Mouse (Mus musculus): ENCODE measurements around the gene Frem3. TPM values are rescaled to one million over a fixed set of nuclear protein-coding genes. Genes with fewer than 3 reads are reported as not detected.

The Frem3 gene
- polyA plus RNA-seq, 1 experiment from 2014 or later, result not detected

- Histone ChIP-seq H3K27ac (replicated peaks; ENCODE audit: low read depth, low read length) (no peak overlapping the region), H3K4me3 (replicated peaks; ENCODE audit: low read depth, low read length) (no peak overlapping the region), H3K9me3 (ENCODE audit: control insufficient read depth, low read length) (no peaks in the 10 kb centered on the region), H3K4me2 (ENCODE audit: low read length) (no peak overlapping the region), H3K27me3 (ENCODE audit: control insufficient read depth, insufficient read depth, low read length) (no peaks in the 10 kb centered on the region), H3K9ac (replicated peaks; ENCODE audit: low read length) (no peak overlapping the region), H3K36me3 (ENCODE audit: control insufficient read depth, insufficient read depth, low read length) (no peaks in the 10 kb centered on the region), H3K4me1 (ENCODE audit: control insufficient read depth, insufficient read depth, low read length) (no peaks in the 10 kb centered on the region)
- WGBS, result 78% methylated on average over 17 of the region's 17 CpGs
- ATAC-seq (ENCODE audit: low FRiP score, low TSS enrichment) (no peak), DNase-seq (no peak)
Measured at GRCm38 (mm10) chr8:80669277-80669901, 58.5 kb downstream of the Frem3 start.

DNA sequence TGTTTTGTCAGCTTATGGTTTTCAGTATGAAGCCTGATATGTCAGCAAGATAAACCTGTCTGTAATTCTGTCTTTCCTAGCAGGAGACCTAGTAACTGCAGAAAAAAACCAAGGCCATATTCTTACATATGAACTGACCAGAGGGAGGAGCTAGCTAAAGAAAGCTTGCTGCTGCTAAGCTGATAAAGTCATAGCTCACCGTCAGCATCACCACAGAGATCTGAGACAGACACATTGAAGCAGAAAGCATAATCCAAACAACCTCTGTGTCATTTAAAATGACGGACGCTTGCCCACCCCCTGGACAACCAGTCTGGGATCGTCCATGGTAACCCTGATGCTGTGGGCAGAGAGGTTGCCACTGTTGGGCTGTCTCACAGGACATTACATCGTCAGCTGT, 71.7 kb downstream of the Frem3 start:
- 57% methylated on average over 5 of the region's 5 CpGs for WGBS
- H3K27me3 ChIP-seq (ENCODE audit: control insufficient read depth, insufficient read depth, low read length), result no peaks in the 10 kb centered on the region
- no peak overlapping the region for H3K27ac ChIP-seq (replicated peaks; ENCODE audit: low read depth, low read length)
- H3K9me3 ChIP-seq (ENCODE audit: control insufficient read depth, low read length), result no peaks in the 10 kb centered on the region
- H3K4me1 ChIP-seq (ENCODE audit: control insufficient read depth, insufficient read depth, low read length), result no peaks in the 10 kb centered on the region
- DNase-seq, result no peak
- H3K9ac ChIP-seq (replicated peaks; ENCODE audit: low read length), result no peak overlapping the region
- no peak overlapping the region for H3K4me3 ChIP-seq (replicated peaks; ENCODE audit: low read depth, low read length)
- H3K36me3 ChIP-seq (ENCODE audit: control insufficient read depth, insufficient read depth, low read length), result no peaks in the 10 kb centered on the region
- no peak for ATAC-seq (ENCODE audit: low FRiP score, low TSS enrichment)
- H3K4me2 ChIP-seq (ENCODE audit: low read length), result no peak overlapping the region

DNA sequence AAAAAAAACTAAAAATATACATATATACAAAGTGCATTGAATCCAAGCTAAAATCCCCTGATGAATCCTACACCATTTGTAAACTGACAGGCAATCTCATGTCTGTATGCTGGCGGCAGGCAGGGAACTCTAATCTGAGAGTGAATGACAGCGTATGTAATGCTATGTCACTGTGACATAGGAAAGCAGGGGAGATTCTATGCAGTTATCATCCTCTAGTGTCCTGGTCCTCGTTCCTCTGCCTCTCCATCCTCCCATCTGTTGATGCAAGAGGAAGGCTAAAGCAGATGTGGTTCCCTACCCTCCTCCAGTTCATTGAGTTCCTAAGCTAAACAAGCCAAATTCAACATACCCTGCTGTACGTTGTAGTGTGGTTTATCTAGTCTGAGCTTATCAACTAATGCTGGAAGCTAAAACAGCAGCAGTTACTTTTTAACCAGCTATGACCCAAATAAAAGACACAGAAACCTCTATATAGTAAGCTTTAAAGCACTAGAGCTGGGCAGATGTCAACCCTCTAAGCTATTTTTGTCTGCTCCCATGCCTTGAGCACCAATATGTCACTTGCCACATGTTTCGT, 73.0 kb downstream of the Frem3 start:
- 74% methylated on average over 5 of the region's 5 CpGs for WGBS
- Histone ChIP-seq H3K36me3 (ENCODE audit: control insufficient read depth, insufficient read depth, low read length) (no peaks in the 10 kb centered on the region), H3K4me2 (ENCODE audit: low read length) (no peak overlapping the region), H3K9me3 (ENCODE audit: control insufficient read depth, low read length) (no peaks in the 10 kb centered on the region), H3K27me3 (ENCODE audit: control insufficient read depth, insufficient read depth, low read length) (no peaks in the 10 kb centered on the region), H3K4me3 (replicated peaks; ENCODE audit: low read depth, low read length) (no peak overlapping the region), H3K27ac (replicated peaks; ENCODE audit: low read depth, low read length) (no peak overlapping the region), H3K9ac (replicated peaks; ENCODE audit: low read length) (no peak overlapping the region), H3K4me1 (ENCODE audit: control insufficient read depth, insufficient read depth, low read length) (no peaks in the 10 kb centered on the region)
- ATAC-seq (ENCODE audit: low FRiP score, low TSS enrichment) (no peak), DNase-seq (no peak)

DNA sequence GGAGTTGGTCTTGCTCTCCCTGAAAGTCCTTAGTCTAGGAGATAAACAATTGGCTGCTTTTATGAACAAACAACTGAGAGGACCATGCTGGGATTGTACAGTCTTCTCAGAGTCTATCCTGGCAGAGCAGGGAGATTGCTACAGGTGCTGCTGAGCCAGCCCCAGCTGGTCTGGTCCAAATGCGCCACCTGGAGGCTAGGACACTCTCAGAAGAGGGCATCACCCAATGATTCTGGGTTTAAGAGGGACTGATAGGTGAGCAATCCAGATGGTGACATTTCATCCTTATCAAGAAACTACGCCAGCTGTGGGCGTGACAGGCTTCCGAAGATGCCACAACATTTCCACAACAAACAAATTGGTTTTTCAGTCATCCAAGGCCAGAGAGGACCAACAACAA, 77.3 kb downstream of the Frem3 start:
- DNase-seq (peak; percentile 82), ATAC-seq (ENCODE audit: low FRiP score, low TSS enrichment) (no peak; the same call in 1 of the 2 replicates)
- no peak overlapping the region for H3K27ac ChIP-seq (replicated peaks; ENCODE audit: low read depth, low read length)
- H3K27me3 ChIP-seq (ENCODE audit: control insufficient read depth, insufficient read depth, low read length), result no peaks in the 10 kb centered on the region
- no peaks in the 10 kb centered on the region for H3K4me1 ChIP-seq (ENCODE audit: control insufficient read depth, insufficient read depth, low read length)
- no peak overlapping the region for H3K4me2 ChIP-seq (ENCODE audit: low read length)
- no peaks in the 10 kb centered on the region for H3K9me3 ChIP-seq (ENCODE audit: control insufficient read depth, low read length)
- no peak overlapping the region for H3K9ac ChIP-seq (replicated peaks; ENCODE audit: low read length)
- WGBS, result 53% methylated on average over 4 of the region's 4 CpGs
- no peaks in the 10 kb centered on the region for H3K36me3 ChIP-seq (ENCODE audit: control insufficient read depth, insufficient read depth, low read length)
- no peak overlapping the region for H3K4me3 ChIP-seq (replicated peaks; ENCODE audit: low read depth, low read length)

GRCm38 (mm10) chr8:80710670-80711400, 100.0 kb downstream of the Frem3 start:
- no peak overlapping the region for H3K27ac ChIP-seq (replicated peaks; ENCODE audit: low read depth, low read length)
- DNase-seq (peak; percentile 59), ATAC-seq (ENCODE audit: low FRiP score, low TSS enrichment) (no peak)
- H3K4me3 ChIP-seq (replicated peaks; ENCODE audit: low read depth, low read length), result no peak overlapping the region
- H3K4me2 ChIP-seq (ENCODE audit: low read length), result no peak overlapping the region
- H3K4me1 ChIP-seq (ENCODE audit: control insufficient read depth, insufficient read depth, low read length), result no peaks in the 10 kb centered on the region
- 79% methylated on average over 4 of the region's 4 CpGs for WGBS
- H3K9ac ChIP-seq (replicated peaks; ENCODE audit: low read length), result no peak overlapping the region
- no peaks in the 10 kb centered on the region for H3K9me3 ChIP-seq (ENCODE audit: control insufficient read depth, low read length)
- H3K27me3 ChIP-seq (ENCODE audit: control insufficient read depth, insufficient read depth, low read length), result no peaks in the 10 kb centered on the region
- peaks cover 74% of the 10 kb centered on the region for H3K36me3 ChIP-seq (ENCODE audit: control insufficient read depth, insufficient read depth, low read length)

- no peak for DNase-seq
- H3K9ac ChIP-seq (replicated peaks; ENCODE audit: low read length), result no peak overlapping the region
- no peaks in the 10 kb centered on the region for H3K27me3 ChIP-seq (ENCODE audit: control insufficient read depth, insufficient read depth, low read length)
- no peak overlapping the region for H3K27ac ChIP-seq (replicated peaks; ENCODE audit: low read depth, low read length)
- peaks cover 68% of the 10 kb centered on the region for H3K36me3 ChIP-seq (ENCODE audit: control insufficient read depth, insufficient read depth, low read length)
- ATAC-seq (ENCODE audit: low FRiP score, low TSS enrichment), result no peak
- H3K4me3 ChIP-seq (replicated peaks; ENCODE audit: low read depth, low read length), result no peak overlapping the region
- no peaks in the 10 kb centered on the region for H3K9me3 ChIP-seq (ENCODE audit: control insufficient read depth, low read length)
- 94% methylated on average over 1 of the region's 1 CpGs for WGBS
- H3K4me2 ChIP-seq (ENCODE audit: low read length), result no peak overlapping the region
- no peaks in the 10 kb centered on the region for H3K4me1 ChIP-seq (ENCODE audit: control insufficient read depth, insufficient read depth, low read length)
Measured at GRCm38 (mm10) chr8:80714461-80714860, 103.6 kb downstream of the Frem3 start.

GRCm38 (mm10) chr8:80732326-80732725, 121.4 kb downstream of the Frem3 start:
- H3K4me3 ChIP-seq (replicated peaks; ENCODE audit: low read depth, low read length), result no peak overlapping the region
- no peak for DNase-seq
- H3K4me2 ChIP-seq (ENCODE audit: low read length), result no peak overlapping the region
- H3K9me3 ChIP-seq (ENCODE audit: control insufficient read depth, low read length), result no peaks in the 10 kb centered on the region
- H3K36me3 ChIP-seq (ENCODE audit: control insufficient read depth, insufficient read depth, low read length), result peaks cover 71% of the 10 kb centered on the region
- H3K27ac ChIP-seq (replicated peaks; ENCODE audit: low read depth, low read length), result no peak overlapping the region
- no peak for ATAC-seq (ENCODE audit: low FRiP score, low TSS enrichment)
- H3K4me1 ChIP-seq (ENCODE audit: control insufficient read depth, insufficient read depth, low read length), result no peaks in the 10 kb centered on the region
- H3K27me3 ChIP-seq (ENCODE audit: control insufficient read depth, insufficient read depth, low read length), result no peaks in the 10 kb centered on the region
- H3K9ac ChIP-seq (replicated peaks; ENCODE audit: low read length), result no peak overlapping the region

GRCm38 (mm10) chr8:80738046-80738387, 127.1 kb downstream of the Frem3 start:
- peak overlapping the region; percentile 97 for H3K27ac ChIP-seq (replicated peaks; ENCODE audit: low read depth, low read length)
- H3K4me1 ChIP-seq (ENCODE audit: control insufficient read depth, insufficient read depth, low read length), result peaks cover 6% of the 10 kb centered on the region; the same call in 1 of the 2 replicates
- H3K4me2 ChIP-seq (ENCODE audit: low read length), result peak overlapping the region; percentile 74
- H3K9ac ChIP-seq (replicated peaks; ENCODE audit: low read length), result peak overlapping the region; percentile 86
- H3K36me3 ChIP-seq (ENCODE audit: control insufficient read depth, insufficient read depth, low read length), result peaks cover 24% of the 10 kb centered on the region
- ATAC-seq (ENCODE audit: low FRiP score, low TSS enrichment) (no peak), DNase-seq (no peak)
- H3K9me3 ChIP-seq (ENCODE audit: control insufficient read depth, low read length), result no peaks in the 10 kb centered on the region
- 0% methylated on average over 5 of the region's 5 CpGs for WGBS
- peak overlapping the region; percentile 86 for H3K4me3 ChIP-seq (replicated peaks; ENCODE audit: low read depth, low read length)
- H3K27me3 ChIP-seq (ENCODE audit: control insufficient read depth, insufficient read depth, low read length), result no peaks in the 10 kb centered on the region

All from midbrain, embryonic 14.5 days (tissue).